Mouse (Mus musculus) erythroblast, embryonic 14.5 days (primary cell): ENCODE results near the gene Rhot2. TPM values are rescaled to one million over a fixed set of nuclear protein-coding genes. Genes with fewer than 3 reads are reported as not detected.
A peak's percentile ranks its signal among the peaks of the same experiment; 100 is the strongest.

Experiments used
- H3K27me3 ChIP-seq: 2 replicates; pipeline ENCODE4 v1.6.1; 2012; ENCODE audit warnings: inconsistent platforms; ENCODE audit not compliant: control insufficient read depth
- H3K36me3 ChIP-seq: 2 replicates; pipeline ENCODE4 v1.6.1; 2012; ENCODE audit warnings: mild to moderate bottlenecking, inconsistent platforms; ENCODE audit not compliant: control insufficient read depth
- H3K4me1 ChIP-seq: 2 replicates; pipeline ENCODE4 v1.6.1; 2012; ENCODE audit warnings: inconsistent platforms; ENCODE audit not compliant: control insufficient read depth
- H3K4me3 ChIP-seq: replicated peaks from 2 replicates; pipeline ENCODE3; 2012; ENCODE audit warnings: moderate library complexity, mild to moderate bottlenecking, inconsistent platforms
- H3K9me3 ChIP-seq: 2 replicates; pipeline ENCODE4 v1.6.1; 2012; ENCODE audit warnings: low read length, inconsistent platforms, mixed read lengths; ENCODE audit not compliant: control insufficient read depth
- GATA1 ChIP-seq: IDR thresholded peaks from 2 replicates; pipeline ENCODE4 v1.6.1; 2012; ENCODE audit warnings: low read length, inconsistent platforms, mixed read lengths
- TAL1 ChIP-seq: IDR thresholded peaks from 3 replicates; pipeline ENCODE4 v1.6.1; 2012; ENCODE audit warnings: low read length, inconsistent platforms, mixed read lengths
- polyA plus RNA-seq: library from polyadenylated mRNA; stranded (reverse); fragments of >175 nt; gene quantifications from 2 replicates; pipeline ENCODE4 v1.2.3, GENCODE M21; 2012

Gene Rhot2
- polyA plus RNA-seq, 1 experiment = 19.8 TPM

GRCm38 (mm10) chr17:25880913-25881641 lies 36.4 kb upstream of the Rhot2 start:
- Histone ChIP-seq H3K4me3 (no peak overlapping the region), H3K36me3 (peaks cover 66% of the 10 kb centered on the region), H3K9me3 (no peaks in the 10 kb centered on the region), H3K4me1 (peaks cover 44% of the 10 kb centered on the region), H3K27me3 (no peaks in the 10 kb centered on the region)
- TF ChIP-seq GATA1 = no peak
- no peak for TF ChIP-seq TAL1

DNA sequence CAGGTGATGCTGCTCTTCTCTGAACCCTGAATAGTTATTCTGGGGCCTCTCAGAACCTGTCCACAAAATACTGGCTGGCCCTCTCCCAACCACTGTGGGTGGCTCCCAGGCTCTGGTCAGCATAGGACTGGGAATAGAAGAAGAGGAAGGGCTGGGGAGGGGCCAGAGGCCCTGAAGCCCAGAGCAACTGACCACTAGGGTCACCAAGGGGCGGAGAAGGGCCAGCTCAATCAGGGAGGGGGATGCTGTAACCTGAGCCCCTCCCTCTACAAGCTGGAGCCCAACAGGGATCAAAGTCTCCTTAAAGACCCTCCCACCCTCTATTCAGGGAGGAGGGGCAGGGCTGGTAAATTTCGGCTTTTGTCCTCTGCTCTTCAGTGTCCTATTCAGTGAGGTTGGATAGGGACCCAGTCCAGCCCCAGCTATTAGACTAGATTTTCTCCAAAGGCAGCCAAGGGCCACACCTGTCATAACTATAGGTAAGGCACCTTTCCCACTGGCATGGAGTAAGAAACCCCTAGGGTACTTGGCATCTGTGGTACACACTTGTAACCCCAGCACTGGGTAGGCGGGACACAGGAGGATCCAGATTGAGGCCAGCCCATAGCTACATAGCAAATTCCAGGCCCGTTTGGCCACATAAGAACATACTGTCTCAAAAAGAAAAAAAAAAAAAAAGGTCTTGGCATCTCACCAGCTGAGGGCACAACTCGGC lies 35.7 kb upstream of the Rhot2 start, which contains the start of gene Wfikkn1:
Gene Wfikkn1, minus strand, starts transcription at position 663 of the 715 bp plus-strand sequence.
- H3K36me3 ChIP-seq = peaks cover 65% of the 10 kb centered on the region
- peaks cover 48% of the 10 kb centered on the region for H3K4me1 ChIP-seq
- H3K4me3 ChIP-seq = no peak within 1 kb of the TSS
- H3K27me3 ChIP-seq = no peaks in the 10 kb centered on the region
- no peaks in the 10 kb centered on the region for H3K9me3 ChIP-seq
- TF ChIP-seq GATA1 = no peak
- TF ChIP-seq TAL1 = no peak

GRCm38 (mm10) chr17:25879750-25880149 lies 35.1 kb upstream of the Rhot2 start:
- Histone ChIP-seq H3K4me1 (peaks cover 53% of the 10 kb centered on the region), H3K36me3 (peaks cover 61% of the 10 kb centered on the region), H3K9me3 (no peaks in the 10 kb centered on the region), H3K27me3 (no peaks in the 10 kb centered on the region), H3K4me3 (no peak overlapping the region)
- TF ChIP-seq GATA1 (no peak), TAL1 (no peak)

- H3K9me3 ChIP-seq = no peaks in the 10 kb centered on the region
These were observed 34.6 kb upstream of the Rhot2 start for GRCm38 (mm10) chr17:25879261-25879660.

GRCm38 (mm10) chr17:25878611-25879180 lies 34.0 kb upstream of the Rhot2 start:
- Histone ChIP-seq H3K36me3 (peaks cover 50% of the 10 kb centered on the region), H3K4me1 (peaks cover 63% of the 10 kb centered on the region), H3K9me3 (no peaks in the 10 kb centered on the region), H3K27me3 (no peaks in the 10 kb centered on the region), H3K4me3 (no peak overlapping the region)
- no peak for TF ChIP-seq TAL1
- no peak for TF ChIP-seq GATA1

More at GRCm38 (mm10) chr17:25879261-25879660, 34.6 kb upstream of the Rhot2 start:
- peaks cover 58% of the 10 kb centered on the region for H3K4me1 ChIP-seq
- peaks cover 56% of the 10 kb centered on the region for H3K36me3 ChIP-seq
- H3K27me3 ChIP-seq = no peaks in the 10 kb centered on the region
- TF ChIP-seq TAL1 = no peak
- H3K4me3 ChIP-seq = no peak overlapping the region

DNA sequence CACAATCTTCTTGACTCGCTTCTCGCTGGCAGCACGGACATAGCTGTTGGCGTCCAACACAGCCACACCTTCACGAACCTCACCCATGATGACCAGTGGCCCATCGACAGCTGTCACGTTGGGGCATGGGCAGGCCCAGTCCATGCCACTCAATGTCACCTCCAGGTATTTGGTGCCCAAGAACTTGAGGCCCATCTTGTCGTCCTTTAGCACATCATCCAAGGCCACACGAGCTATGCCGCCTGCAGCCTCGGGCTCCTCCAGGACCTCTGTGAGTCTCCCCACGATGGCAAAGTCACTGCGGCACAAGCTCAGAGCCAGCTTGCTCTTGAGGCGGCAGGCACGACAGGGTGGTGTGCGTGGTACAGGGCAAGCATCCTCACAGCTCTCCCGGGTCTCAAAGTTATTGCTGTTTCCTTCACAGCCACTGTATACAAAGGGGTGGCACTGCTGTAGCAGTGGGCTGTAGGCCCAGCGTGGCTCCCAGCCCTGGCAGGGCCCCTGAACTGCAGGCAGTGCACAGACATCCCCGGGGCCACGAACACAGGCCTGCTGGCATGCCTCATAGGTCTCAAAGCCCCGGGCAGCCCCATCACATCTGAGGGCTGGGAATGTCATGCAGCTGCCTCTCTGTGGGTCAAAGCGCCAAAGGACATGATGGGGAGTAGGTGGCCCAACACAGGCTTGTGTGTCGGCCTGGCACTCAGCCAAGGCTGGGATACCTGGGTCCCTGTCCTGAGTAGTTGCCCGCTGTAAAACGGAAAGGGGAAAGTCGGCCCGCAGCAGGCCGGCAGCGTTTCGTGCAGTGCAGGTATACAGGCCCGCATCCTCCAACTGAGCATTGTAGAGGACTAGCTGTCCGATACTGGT lies 33.3 kb upstream of the Rhot2 start:
- Histone ChIP-seq H3K4me3 (no peak overlapping the region), H3K27me3 (no peaks in the 10 kb centered on the region), H3K36me3 (peaks cover 43% of the 10 kb centered on the region), H3K4me1 (peaks cover 65% of the 10 kb centered on the region), H3K9me3 (no peaks in the 10 kb centered on the region)
- TF ChIP-seq GATA1 (no peak), TAL1 (no peak)

DNA sequence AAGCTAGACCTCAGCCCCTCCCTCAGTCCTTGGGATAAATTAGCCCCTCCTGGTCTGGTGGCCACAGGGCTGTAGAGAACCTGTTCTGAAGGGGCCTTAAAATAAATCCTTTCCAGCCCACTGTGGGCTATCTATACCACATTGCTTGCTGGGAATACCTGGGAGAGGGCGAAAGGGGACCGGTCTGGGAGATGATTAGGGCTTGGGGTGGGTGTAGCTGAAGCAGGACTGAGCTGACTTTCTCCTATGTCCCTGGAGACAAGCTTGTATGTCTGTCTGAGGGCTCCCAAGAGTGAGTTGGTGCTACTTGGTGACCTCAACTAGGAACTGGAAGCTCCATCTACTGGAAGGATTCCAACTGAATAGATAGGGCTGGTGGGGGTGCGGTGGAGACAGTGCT lies 32.4 kb upstream of the Rhot2 start:
- H3K27me3 ChIP-seq = no peaks in the 10 kb centered on the region
- no peaks in the 10 kb centered on the region for H3K9me3 ChIP-seq
- H3K4me1 ChIP-seq = peaks cover 56% of the 10 kb centered on the region
- no peak overlapping the region for H3K4me3 ChIP-seq
- peaks cover 34% of the 10 kb centered on the region for H3K36me3 ChIP-seq
- no peak for TF ChIP-seq GATA1
- no peak for TF ChIP-seq TAL1

DNA sequence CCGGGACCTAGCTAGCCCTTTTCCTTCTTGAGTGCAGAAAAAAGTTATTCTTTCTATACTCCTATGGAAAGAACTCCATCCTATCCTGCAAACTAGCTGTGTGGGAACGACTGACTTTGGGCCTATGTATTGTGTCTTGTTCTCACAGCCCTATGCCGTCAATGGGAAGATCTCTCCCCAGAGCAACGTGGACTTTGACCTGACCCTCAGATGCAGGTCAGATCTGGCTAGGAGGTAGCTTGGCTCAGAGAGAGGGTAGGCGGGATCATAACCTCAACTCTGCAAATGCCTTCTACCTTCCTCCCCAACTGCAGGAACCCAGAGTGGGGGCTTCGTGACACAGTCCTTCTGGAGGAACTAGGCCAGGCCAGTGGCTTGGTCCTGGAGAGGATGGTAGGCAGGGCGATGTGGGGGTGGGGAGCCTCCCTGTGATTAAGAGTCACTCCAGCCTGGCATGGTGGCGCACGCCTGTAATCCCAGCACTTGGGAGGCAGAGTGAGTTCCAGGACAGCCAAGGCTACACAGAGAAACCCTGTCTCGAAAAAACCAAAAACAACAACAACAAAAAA lies 31.8 kb upstream of the Rhot2 start:
- H3K27me3 ChIP-seq = no peaks in the 10 kb centered on the region
- H3K4me3 ChIP-seq = peak overlapping the region; percentile 73
- peaks cover 31% of the 10 kb centered on the region for H3K36me3 ChIP-seq
- no peaks in the 10 kb centered on the region for H3K9me3 ChIP-seq
- H3K4me1 ChIP-seq = peaks cover 53% of the 10 kb centered on the region
- TF ChIP-seq GATA1 (no peak), TAL1 (no peak)
